Mouse (Mus musculus) cerebellum, adult 2 months (tissue): ENCODE measurements at regions not wholly inside any gene's neighbourhood (a gene's known extent, or its start where the extent isn't known, plus 50 kb on each side); places are given as distances from the start of the nearest gene placed in this dataset.
A peak's percentile ranks its signal among the peaks of the same experiment; 100 is the strongest.
"Not testable (repeated sequence)": the region's sequence is repeated elsewhere in the genome, so short reads cannot be mapped to it uniquely, and the experiment has no call there.

Experiments used
- DNase-seq, 2 experiments: peaks; one replicate each; pipeline ENCODE4 v3.0.0; 2021
- H3K27ac ChIP-seq: fragments of 200-500 bp; 2 replicates; pipeline ENCODE4 v1.5.1; 2012; ENCODE audit warnings: low read length, control low read depth, inconsistent platforms; ENCODE audit not compliant: insufficient read depth
- H3K27me3 ChIP-seq: fragments of 200-500 bp; 2 replicates; pipeline ENCODE4 v1.6.1; 2012; ENCODE audit warnings: inconsistent platforms, mild to moderate bottlenecking, low read length, moderate library complexity; ENCODE audit not compliant: control insufficient read depth, insufficient read depth
- H3K4me1 ChIP-seq: fragments of 200-500 bp; 2 replicates; pipeline ENCODE4 v1.6.1; 2011; ENCODE audit warnings: low read length; ENCODE audit not compliant: control insufficient read depth, insufficient read depth
- H3K4me3 ChIP-seq: fragments of 200-500 bp; replicated peaks from 2 replicates; pipeline ENCODE3; 2011; ENCODE audit warnings: mild to moderate bottlenecking, low read depth, low read length, control low read depth; ENCODE audit not compliant: insufficient read depth
- CTCF ChIP-seq: fragments of 200-500 bp; IDR thresholded peaks from 2 replicates; pipeline ENCODE4 v1.5.1; 2011; ENCODE audit warnings: low read depth, mild to moderate bottlenecking, control low read depth, low read length, moderate library complexity, borderline replicate concordance; ENCODE audit not compliant: insufficient read depth
- POLR2A ChIP-seq: fragments of 200-500 bp; IDR thresholded peaks from 2 replicates; pipeline ENCODE4 v1.6.1; 2011; ENCODE audit warnings: low read length, control low read depth, borderline replicate concordance; ENCODE audit not compliant: insufficient read depth
- WGBS: fragments of 180-500 bp; shearing (Covaris S2); methylation state at CpG from one replicate; pipeline ENCODE4 v1.1.7; 2018; 5-methylcytosine and 5-hydroxymethylcytosine counted together

GRCm38 (mm10) chr12:14275265-14275664, 123.4 kb upstream of the Fam84a start:
- no peak for DNase-seq
- Histone ChIP-seq H3K4me1 (no peaks in the 10 kb centered on the region), H3K27ac (no peak overlapping the region), H3K4me3 (no peak overlapping the region), H3K27me3 (no peaks in the 10 kb centered on the region)
- no peak for TF ChIP-seq CTCF
- TF ChIP-seq POLR2A = no peak

GRCm38 (mm10) chr12:14274796-14275195, 122.9 kb upstream of the Fam84a start:
- H3K4me1 ChIP-seq = no peaks in the 10 kb centered on the region
- TF ChIP-seq POLR2A = no peak
- TF ChIP-seq CTCF = no peak
- WGBS = 93% methylated on average over 5 of the region's 5 CpGs

GRCm38 (mm10) chr12:14271216-14271615, 119.4 kb upstream of the Fam84a start:
- H3K4me1 ChIP-seq = no peaks in the 10 kb centered on the region
- no peaks in the 10 kb centered on the region for H3K27me3 ChIP-seq
- H3K27ac ChIP-seq = no peak overlapping the region
- no peak overlapping the region for H3K4me3 ChIP-seq
- no peak for TF ChIP-seq POLR2A
- TF ChIP-seq CTCF = no peak
- DNase-seq = peak in 1 of 2 experiments; percentile 5

More at GRCm38 (mm10) chr12:14274796-14275195, 122.9 kb upstream of the Fam84a start:
- DNase-seq = no peak
- no peaks in the 10 kb centered on the region for H3K27me3 ChIP-seq
- H3K27ac ChIP-seq = no peak overlapping the region
- no peak overlapping the region for H3K4me3 ChIP-seq

- DNase-seq = no peak
- WGBS = 89% methylated on average over 2 of the region's 2 CpGs
- H3K27me3 ChIP-seq = no peaks in the 10 kb centered on the region
- H3K4me3 ChIP-seq = no peak overlapping the region
- H3K4me1 ChIP-seq = no peaks in the 10 kb centered on the region
- no peak overlapping the region for H3K27ac ChIP-seq
- TF ChIP-seq CTCF (no peak), POLR2A (no peak)
Measured at GRCm38 (mm10) chr12:14261102-14261501, 109.2 kb upstream of the Fam84a start.

- H3K27me3 ChIP-seq = no peaks in the 10 kb centered on the region
- no peaks in the 10 kb centered on the region for H3K4me1 ChIP-seq
- DNase-seq = no peak
- 49% methylated on average over 4 of the region's 4 CpGs for WGBS
- H3K4me3 ChIP-seq = no peak overlapping the region
- TF ChIP-seq POLR2A (no peak), CTCF (no peak)
- H3K27ac ChIP-seq = no peak overlapping the region
Measured at GRCm38 (mm10) chr12:14260288-14260687, 108.4 kb upstream of the Fam84a start.

GRCm38 (mm10) chr12:14253336-14253735, 101.5 kb upstream of the Fam84a start:
- H3K27me3 ChIP-seq = no peaks in the 10 kb centered on the region
- H3K4me3 ChIP-seq = no peak overlapping the region
- DNase-seq = no peak
- no peak for TF ChIP-seq POLR2A
- no peak for TF ChIP-seq CTCF
- H3K4me1 ChIP-seq = no peaks in the 10 kb centered on the region
- no peak overlapping the region for H3K27ac ChIP-seq
- 69% methylated on average over 5 of the region's 5 CpGs for WGBS

GRCm38 (mm10) chr12:14250124-14250523, 98.3 kb upstream of the Fam84a start:
- no peak overlapping the region for H3K27ac ChIP-seq
- no peak overlapping the region for H3K4me3 ChIP-seq
- TF ChIP-seq POLR2A = no peak
- no peak for TF ChIP-seq CTCF
- DNase-seq = no peak
- H3K4me1 ChIP-seq = no peaks in the 10 kb centered on the region
- H3K27me3 ChIP-seq = no peaks in the 10 kb centered on the region
- WGBS = 88% methylated on average over 4 of the region's 4 CpGs

- H3K27ac ChIP-seq, H3K27me3 ChIP-seq, H3K4me3 ChIP-seq, DNase-seq, H3K4me1 ChIP-seq: not testable (repeated sequence)
- 98% methylated on average over 6 of the region's 6 CpGs for WGBS
Measured at GRCm38 (mm10) chr12:14242720-14243119, 90.9 kb upstream of the Fam84a start.

- no peaks in the 10 kb centered on the region for H3K27me3 ChIP-seq
- H3K4me1 ChIP-seq = no peaks in the 10 kb centered on the region
- no peak for DNase-seq
- no peak for TF ChIP-seq CTCF
- no peak for TF ChIP-seq POLR2A
- H3K4me3 ChIP-seq = no peak overlapping the region
- H3K27ac ChIP-seq = no peak overlapping the region
Measured at GRCm38 (mm10) chr12:14237699-14238098, 85.8 kb upstream of the Fam84a start.
